Mouse (Mus musculus) liver, embryonic 14.5 days (tissue): Measurements from ENCODE around the gene Nav2.

ENCODE experiments used
- CTCF ChIP-seq: IDR thresholded peaks from 2 replicates; pipeline ENCODE4 v1.5.1; 2016; ENCODE audit warnings: antibody characterized with exemption, low read depth, control low read depth
- EP300 ChIP-seq: IDR thresholded peaks from 2 replicates; pipeline ENCODE4 v1.6.1; 2016; ENCODE audit warnings: antibody characterized with exemption, low read depth

GRCm38 (mm10) chr7:49506085-49506820 is 597.7 kb downstream of the Nav2 start:
- TF ChIP-seq CTCF (no peak), EP300 (no peak)
